Mouse (Mus musculus) gastrocnemius, adult 2 months (tissue): ENCODE results near the gene Fgfr2. TPM values are rescaled to one million over a fixed set of nuclear protein-coding genes. Genes with fewer than 3 reads are reported as not detected.

Experiments used
- DNase-seq: peaks from one replicate; pipeline ENCODE4 v3.0.0; 2022
- H3K27ac ChIP-seq: fragments of 200-600 bp; 2 replicates; pipeline ENCODE4 v1.8.1; 2022; ENCODE audit warnings: mild to moderate bottlenecking
- H3K4me3 ChIP-seq: fragments of 200-600 bp; 2 replicates; pipeline ENCODE4 v1.8.1; 2022; ENCODE audit warnings: mild to moderate bottlenecking, moderate library complexity
- CTCF ChIP-seq: fragments of 200-600 bp; IDR thresholded peaks from 2 replicates; pipeline ENCODE4 v1.8.1; 2022; ENCODE audit warnings: antibody characterized with exemption, mild to moderate bottlenecking, moderate library complexity
- intact Hi-C: fragments of 180-260 bp; cut with DNase I; formaldehyde crosslinking; loops from one replicate; pipeline ENCODE4 v1.15.1; 2025
- total RNA-seq, 2 experiments: library from RNA; stranded (reverse); gene quantifications; 2 replicates each; pipeline ENCODE4 v1.2.3; 2021

Fgfr2 gene
- total RNA-seq, 2 experiments from 2014 or later = 0.15 to 0.33 TPM

DNA sequence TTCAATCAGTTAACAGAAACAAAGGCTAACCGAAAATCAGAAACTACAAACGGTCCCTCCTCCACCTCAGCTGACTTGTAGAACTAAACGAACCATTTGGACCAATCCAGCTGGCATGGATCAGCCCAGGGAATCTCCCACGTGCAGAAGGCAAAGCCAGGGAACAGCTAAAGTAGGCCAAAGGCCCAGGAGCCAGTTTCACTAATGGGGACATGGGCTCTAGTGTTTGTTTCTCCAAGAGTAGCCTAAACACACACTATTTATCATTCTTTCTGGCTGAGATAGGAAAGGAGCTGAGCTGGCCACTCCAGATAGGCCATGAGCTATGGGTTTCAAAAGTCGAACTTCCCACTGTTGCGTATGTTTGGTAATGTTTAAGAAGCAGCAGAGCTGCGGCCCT is 864.3 kb downstream of the Fgfr2 start:
- intact Hi-C loops = no loop called here
- H3K27ac ChIP-seq = no peak overlapping the region
- peak; percentile 44 for DNase-seq
- H3K4me3 ChIP-seq = no peak overlapping the region
- no peak for TF ChIP-seq CTCF

DNA sequence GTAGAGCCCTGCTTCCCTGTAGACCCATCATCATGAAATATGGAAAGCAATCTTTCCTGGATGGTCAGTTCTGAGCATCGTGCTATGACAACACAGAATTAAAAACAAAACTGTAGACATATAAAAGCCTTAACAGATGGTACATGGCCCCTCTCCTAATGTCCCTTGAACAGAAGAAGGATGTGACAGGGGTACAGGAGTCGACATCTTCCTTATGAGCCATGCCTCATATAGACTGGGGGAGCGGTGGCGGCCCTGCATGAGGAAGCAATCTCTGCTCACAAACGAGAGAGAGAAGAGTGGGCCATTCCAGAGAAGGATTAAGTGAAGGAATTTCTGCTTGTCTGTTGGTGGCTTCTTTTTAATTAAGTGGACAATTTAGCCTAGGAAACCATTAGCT is 864.9 kb downstream of the Fgfr2 start:
- Histone ChIP-seq H3K4me3 (no peak overlapping the region), H3K27ac (no peak overlapping the region)
- TF ChIP-seq CTCF = no peak
- intact Hi-C loops = no loop called here
- DNase-seq = no peak

DNA sequence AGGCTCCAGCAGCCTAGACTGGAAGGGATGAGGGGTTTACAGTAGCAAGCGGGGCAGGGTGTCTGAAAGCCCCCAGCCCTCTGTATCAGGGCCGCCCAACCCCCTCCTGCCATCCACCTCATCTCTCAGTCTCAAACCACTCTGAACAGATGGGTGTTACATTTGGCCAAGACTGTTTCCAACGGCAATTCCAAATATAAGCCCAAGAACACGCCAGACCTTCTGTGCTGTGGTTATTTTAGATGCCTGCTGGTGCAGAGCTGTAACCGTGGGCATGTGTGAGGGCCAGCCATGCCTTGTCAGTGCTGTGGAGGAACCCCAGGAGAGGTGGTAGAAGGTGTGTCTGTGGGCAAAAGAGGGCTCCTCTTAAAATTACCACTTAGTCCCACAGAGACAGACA is 869.6 kb downstream of the Fgfr2 start:
- no peak for TF ChIP-seq CTCF
- Histone ChIP-seq H3K4me3 (no peak overlapping the region), H3K27ac (peak overlapping the region; percentile 3; the same call in 1 of the 2 replicates)
- DNase-seq = peak; percentile 31
- intact Hi-C loops = no loop called here

DNA sequence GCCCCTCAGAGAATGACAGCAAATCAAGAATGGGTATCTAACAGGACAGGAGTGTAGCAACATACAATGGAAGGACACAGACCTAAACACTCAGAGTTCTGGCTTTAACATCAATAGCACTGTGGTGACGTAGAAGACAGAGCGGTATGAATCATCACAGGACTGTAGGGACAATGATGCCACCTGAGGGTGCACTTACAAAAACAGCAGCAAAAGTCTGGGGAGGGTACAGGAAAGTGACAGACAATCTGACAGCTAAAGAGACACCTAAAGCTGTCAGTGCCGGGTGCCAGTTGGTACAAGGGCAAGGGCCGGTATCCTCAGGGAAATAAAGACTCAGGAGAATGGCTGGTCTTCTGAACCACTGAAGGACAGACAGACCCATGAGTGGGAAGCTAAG is 870.1 kb downstream of the Fgfr2 start:
- TF ChIP-seq CTCF = no peak
- 0 out of 2 replicates have a peak overlapping the region, but pooled peaks have one; percentile 3 for H3K27ac ChIP-seq

DNA sequence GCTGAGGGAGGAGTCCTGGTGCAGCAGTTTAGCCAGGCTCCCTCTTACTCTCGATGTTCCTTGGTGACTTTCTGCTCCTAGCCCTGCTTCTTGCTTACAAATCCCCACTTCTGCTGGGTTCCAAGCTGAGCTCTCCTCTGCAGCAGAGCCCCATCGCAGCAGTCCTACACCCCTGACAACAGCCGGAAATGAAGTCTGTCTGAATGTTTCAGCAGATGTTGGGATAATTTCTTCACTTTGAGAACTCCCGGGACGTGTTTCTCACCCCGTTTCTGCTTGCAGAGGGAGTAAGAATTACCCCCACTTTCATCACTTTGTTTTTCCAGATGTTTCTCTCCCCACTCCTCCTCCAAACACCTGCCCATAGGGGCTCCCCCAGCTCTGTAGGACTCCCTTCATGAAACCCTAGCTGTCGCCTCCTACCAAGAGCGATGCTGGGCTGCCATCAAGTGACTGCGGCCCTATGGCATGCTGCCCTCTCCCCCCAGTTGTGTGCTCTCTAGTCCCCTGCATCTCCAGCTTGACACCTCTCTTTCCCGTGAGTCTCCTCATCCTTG is 873.5 kb downstream of the Fgfr2 start:
- peak overlapping the region; percentile 48 for H3K27ac ChIP-seq
- intact Hi-C loops = loop anchor here (5.0 kb wide), 1 partner anchor 53 kb away; no protein-coding TSS in a partner anchor
- H3K4me3 ChIP-seq = peak overlapping the region; percentile 26; the same call in 1 of the 2 replicates
- no peak for DNase-seq
- no peak for TF ChIP-seq CTCF

More for the DNA sequence above, 870.1 kb downstream of the Fgfr2 start:
- intact Hi-C loops = no loop called here
- DNase-seq = no peak
- no peak overlapping the region for H3K4me3 ChIP-seq

DNA sequence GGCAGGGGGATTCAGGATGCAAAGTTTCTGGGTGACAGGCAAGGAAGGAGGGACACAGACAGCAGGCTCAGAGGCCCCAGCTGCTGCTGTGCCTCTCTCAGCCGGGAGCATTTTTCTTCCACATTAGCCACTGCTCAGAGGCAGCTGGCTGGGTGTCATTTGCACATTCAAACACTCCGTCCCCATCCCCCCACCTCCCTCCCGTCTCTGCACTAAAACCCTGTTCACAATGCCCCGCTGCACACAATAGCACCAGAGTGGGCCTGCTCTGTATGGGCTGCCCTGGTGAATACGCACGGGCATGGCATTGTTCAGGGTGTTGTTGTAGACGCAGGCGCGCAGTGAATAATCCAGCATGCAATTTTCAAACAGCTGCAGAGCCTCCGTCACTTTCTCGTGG is 875.6 kb downstream of the Fgfr2 start:
- no peak for DNase-seq
- no peak overlapping the region for H3K4me3 ChIP-seq
- intact Hi-C loops = loop anchor here (5.0 kb wide), 1 partner anchor 55 kb away; no protein-coding TSS in a partner anchor
- TF ChIP-seq CTCF = no peak
- no peak overlapping the region for H3K27ac ChIP-seq

DNA sequence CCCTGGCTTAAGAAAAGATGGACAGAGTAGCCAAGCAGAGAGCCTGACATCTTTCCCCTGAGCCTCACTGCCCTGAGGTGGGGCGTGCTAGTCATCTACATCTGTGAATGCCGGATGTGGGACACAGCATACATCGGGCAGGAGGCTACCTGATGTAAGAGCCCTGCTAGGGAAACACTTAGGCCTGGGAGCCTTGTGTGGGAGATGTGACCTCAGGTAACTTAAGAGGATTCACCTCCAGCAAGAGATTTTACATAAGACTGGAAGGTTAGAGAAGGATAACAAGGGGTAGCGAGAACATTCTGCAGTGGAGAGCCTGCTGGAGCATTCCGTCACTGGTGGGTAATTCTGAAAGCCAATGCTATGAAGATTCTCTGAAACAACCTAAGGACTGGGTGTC is 876.1 kb downstream of the Fgfr2 start:
- Histone ChIP-seq H3K27ac (0 out of 2 replicates have a peak overlapping the region, but pooled peaks have one; percentile 12), H3K4me3 (no peak overlapping the region)
- intact Hi-C loops = loop anchor here (5.0 kb wide), 1 partner anchor 55 kb away; no protein-coding TSS in a partner anchor
- no peak for TF ChIP-seq CTCF
- no peak for DNase-seq

DNA sequence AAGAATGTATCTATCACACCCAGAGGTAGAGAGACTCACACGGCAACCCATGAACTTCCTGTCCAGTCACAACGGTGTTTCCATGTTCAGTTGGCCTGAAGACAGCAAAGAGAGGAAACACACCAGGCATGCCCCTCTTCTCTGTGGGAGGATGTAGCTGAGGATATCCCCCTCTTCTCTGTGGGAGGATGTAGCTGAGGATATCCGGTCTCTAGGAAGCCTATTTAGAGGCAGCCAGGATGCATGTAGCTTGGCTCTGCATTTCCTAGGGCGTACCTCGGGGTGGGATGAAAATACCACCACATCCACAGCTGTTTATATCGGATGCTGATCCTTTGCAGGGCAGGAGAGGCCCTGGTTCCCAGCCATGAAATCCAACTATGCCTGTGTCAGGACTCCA is 877.4 kb downstream of the Fgfr2 start:
- Histone ChIP-seq H3K4me3 (no peak overlapping the region), H3K27ac (peak overlapping the region; percentile 52)
- intact Hi-C loops = loop anchor here (5.0 kb wide), 1 partner anchor 57 kb away; no protein-coding TSS in a partner anchor
- TF ChIP-seq CTCF = no peak
- peak; percentile 25 for DNase-seq

DNA sequence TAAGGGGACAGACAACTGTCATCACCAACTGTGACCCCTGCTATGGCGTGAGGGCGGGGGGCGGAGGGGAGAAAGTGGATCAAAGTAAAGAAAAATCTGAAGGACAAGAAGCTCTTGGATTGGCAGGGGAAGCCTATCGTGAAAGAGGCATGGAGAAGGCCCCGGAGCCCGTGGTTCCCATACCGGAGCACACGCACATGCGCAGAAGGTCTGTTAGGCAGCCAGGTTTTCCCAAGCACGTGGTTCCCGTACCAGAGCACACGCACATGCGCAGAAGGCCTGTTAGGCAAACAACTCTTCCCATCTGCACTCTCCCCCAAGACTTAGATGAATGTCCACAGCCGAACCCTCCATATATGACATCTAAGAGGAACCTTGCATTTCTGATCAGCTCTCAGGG is 878.5 kb downstream of the Fgfr2 start:
- no peak for TF ChIP-seq CTCF
- DNase-seq = no peak
- intact Hi-C loops = loop anchor here (5.0 kb wide), 1 partner anchor 58 kb away; no protein-coding TSS in a partner anchor

DNA sequence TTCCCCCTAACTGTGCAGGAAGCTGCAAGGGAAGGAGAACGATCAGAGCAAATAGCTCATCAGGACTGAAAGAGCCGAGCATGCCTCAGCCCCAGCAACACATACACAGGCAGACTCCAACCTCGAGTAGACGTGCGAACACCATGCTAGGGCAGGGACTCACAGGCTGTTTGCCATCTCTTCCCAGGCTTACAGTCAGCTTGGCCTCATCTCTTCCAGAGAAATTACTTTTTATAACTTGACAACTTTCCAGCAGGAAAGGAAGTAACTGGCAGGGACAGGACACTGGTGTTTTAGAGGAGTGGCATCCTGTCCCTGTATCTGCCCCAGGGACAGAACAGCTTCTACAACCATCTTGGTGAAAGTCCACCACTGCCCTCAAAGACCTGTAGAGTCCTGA is 879.9 kb downstream of the Fgfr2 start:
- intact Hi-C loops = no loop called here
- DNase-seq = no peak
- Histone ChIP-seq H3K4me3 (no peak overlapping the region), H3K27ac (peak overlapping the region; percentile 61)
- TF ChIP-seq CTCF = no peak

More for the DNA sequence above, 878.5 kb downstream of the Fgfr2 start:
- H3K4me3 ChIP-seq = no peak overlapping the region
- H3K27ac ChIP-seq = no peak overlapping the region

DNA sequence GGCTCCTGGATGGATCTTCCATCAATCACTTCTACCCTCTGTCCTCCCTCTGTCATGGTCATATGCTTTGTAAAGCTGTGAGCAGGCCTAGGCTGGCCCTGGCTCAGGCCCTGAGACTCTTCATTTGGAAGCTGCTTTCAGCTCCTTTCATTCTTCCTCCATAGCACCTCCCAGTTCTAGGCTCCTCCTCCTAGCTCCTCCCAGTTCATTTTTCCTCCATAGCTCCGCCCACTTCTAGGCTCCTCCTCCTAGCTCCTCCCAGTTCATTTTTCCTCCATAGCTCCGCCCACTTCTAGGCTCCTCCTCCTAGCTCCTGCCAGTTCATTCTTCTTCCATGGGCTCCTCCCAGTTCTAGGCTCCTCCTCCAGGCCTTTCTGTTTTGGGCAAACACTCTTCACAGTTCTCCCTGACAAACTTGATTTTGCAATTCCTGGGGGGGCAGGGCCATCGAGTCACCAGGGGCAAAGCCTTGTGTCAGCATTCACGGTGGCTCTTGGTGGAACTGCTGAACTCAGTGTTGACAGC is 880.5 kb downstream of the Fgfr2 start:
- no peak overlapping the region for H3K4me3 ChIP-seq
- H3K27ac ChIP-seq = peak overlapping the region; percentile 61; the same call in 1 of the 2 replicates
- TF ChIP-seq CTCF = no peak
- intact Hi-C loops = no loop called here
- DNase-seq = peak; percentile 38

DNA sequence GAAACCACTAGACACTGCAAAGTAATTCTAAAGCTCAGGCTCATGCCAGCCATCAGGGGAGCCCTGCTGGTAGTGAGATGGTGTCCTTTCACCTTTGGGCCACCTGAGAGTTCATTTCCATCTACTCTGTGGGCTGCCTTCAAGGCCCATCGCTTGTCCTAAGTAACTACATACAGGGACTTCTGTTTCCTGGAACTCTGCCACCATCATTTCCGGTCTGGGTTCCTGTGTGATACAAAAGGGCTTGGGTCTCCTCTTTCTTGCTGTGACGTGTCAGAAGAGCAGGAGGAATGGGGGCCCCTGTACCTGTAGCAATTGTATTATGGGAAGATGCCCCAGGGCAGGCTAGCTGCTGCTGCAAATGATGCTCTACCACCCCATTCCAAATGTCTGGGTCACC is 884.2 kb downstream of the Fgfr2 start:
- intact Hi-C loops = no loop called here
- TF ChIP-seq CTCF = no peak
- no peak for DNase-seq
- no peak overlapping the region for H3K4me3 ChIP-seq
- H3K27ac ChIP-seq = no peak overlapping the region

DNA sequence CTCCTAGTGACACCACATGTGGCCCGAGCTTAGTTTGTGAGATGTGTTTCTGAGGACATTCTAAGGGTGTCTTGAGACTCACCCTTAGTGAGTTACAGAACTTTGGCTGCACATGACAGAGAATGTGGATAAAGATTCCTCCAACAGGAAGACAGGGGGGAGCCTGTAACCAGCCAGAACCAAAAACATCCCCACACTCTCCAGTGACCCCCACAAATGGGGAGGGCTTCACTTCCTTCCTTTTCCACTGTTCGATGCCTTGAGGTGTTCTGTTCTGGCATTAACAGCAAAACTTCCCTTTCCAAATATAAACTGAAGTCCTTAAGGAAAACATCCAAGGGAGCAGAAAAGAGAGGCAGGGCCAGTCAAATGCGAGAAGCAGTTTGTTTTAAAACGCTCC is 886.0 kb downstream of the Fgfr2 start:
- no peak overlapping the region for H3K4me3 ChIP-seq
- peak overlapping the region; percentile 74 for H3K27ac ChIP-seq

DNA sequence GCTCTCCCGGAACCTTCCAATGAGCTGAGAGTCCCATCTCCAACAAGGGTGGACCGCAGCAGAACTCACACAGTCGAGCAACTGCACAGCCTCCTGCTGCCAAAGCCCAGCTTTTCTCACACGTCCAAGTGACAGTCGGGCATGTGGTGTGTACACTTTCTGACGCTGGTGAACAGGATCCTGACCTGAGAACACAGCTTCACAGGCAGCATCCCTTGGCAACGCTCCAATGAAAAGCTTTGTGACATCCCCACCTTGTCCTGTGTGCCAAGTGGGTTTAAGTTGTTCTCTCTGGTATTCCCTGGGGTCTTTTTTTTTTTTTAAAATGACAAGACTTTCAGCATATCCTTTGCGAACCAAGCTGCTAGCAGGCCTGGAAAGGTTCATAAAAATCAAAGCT is 886.4 kb downstream of the Fgfr2 start:
- Histone ChIP-seq H3K4me3 (no peak overlapping the region), H3K27ac (peak overlapping the region; percentile 74)
- no peak for DNase-seq
- intact Hi-C loops = no loop called here
- no peak for TF ChIP-seq CTCF

More for the DNA sequence above, 886.0 kb downstream of the Fgfr2 start:
- TF ChIP-seq CTCF = no peak
- intact Hi-C loops = no loop called here
- DNase-seq = no peak
